Mouse (Mus musculus): Measurements from ENCODE around the gene Ddx47.

DNA sequence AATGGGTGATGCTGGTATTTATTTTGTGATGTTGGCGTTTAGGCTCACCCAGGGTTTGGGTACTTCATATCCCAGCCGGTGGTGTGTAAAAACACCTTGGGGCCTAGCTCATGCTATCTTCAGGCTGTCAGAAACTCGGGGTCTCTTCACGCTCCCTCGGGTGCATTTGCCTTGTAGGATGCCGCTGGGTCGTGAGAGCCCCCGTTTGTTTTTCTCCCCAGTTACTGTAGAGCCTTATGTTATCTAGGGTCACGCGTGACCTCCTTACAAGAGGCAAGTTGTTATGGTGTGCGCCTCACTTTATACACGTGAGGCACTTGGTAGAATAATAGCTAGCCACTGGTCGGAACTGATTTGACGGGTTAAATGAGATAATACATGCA, 313 bp downstream of the Ddx47 start:
- no peak for TF ChIP-seq ZNF384 (IDR thresholded peaks at IDR 0.05; ENCODE audit: low read depth, low read length)
- no peak for TF ChIP-seq ZC3H11A (IDR thresholded peaks at IDR 0.05; ENCODE audit: borderline replicate concordance, low read depth, low read length)
- TF ChIP-seq MAFK (IDR thresholded peaks at IDR 0.05; ENCODE audit: insufficient read depth, low read depth, low read length): no peak
- TF ChIP-seq HCFC1 (IDR thresholded peaks at IDR 0.05; ENCODE audit: borderline replicate concordance, insufficient read depth, low read length): no peak
- no peak for TF ChIP-seq CHD2 (IDR thresholded peaks at IDR 0.05; ENCODE audit: low read depth, low read length)

All from ES-E14 (cell line).